Mouse (Mus musculus): Measurements from ENCODE around the gene Srp72.

DNA sequence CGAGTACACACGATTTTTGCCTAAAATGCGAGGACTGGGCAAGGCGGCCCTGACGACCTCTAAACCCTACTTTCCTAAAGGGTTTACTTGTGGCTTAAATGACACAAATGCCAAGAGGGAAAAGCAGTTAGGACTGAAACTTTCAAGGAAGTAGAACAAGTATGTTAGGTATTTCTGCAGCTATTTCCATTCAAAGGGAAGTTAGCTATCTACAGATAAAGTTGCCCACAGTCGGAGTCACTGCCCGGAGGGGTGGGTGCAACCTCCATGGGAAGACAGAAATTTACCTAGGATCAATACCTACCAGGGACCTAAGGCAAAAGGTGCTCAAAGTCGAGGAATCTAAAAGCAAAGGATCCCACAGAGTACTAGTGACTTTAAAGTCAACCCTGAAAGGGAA, 34.8 kb upstream of the Srp72 start:
- TF ChIP-seq CTCF (IDR thresholded peaks at IDR 0.05; ENCODE audit: control insufficient read depth, insufficient read depth, insufficient read length) (no peak), MAX (IDR thresholded peaks at IDR 0.05) (no peak), MYOD1 (IDR thresholded peaks at IDR 0.05; ENCODE audit: control insufficient read depth, insufficient read length, low read depth) (no peak), FOSL1 (IDR thresholded peaks at IDR 0.05; ENCODE audit: insufficient read depth, low read length, poor library complexity, severe bottlenecking) (no peak), CEBPB (IDR thresholded peaks at IDR 0.05; ENCODE audit: low read depth) (no peak), USF1 (IDR thresholded peaks at IDR 0.05; ENCODE audit: low read depth) (no peak), MYOG (IDR thresholded peaks at IDR 0.05; ENCODE audit: control insufficient read depth, extremely low read depth, insufficient read length) (no peak)

All from C2C12 (cell line).